Mouse (Mus musculus) liver, adult 2 months (tissue): ENCODE data around the gene Abhd16b.

Source experiments
- CTCF ChIP-seq: fragments of 200-500 bp; IDR thresholded peaks from 2 replicates; pipeline ENCODE4 v1.5.1; 2011; ENCODE audit warnings: low read depth, low read length, control low read depth
- POLR2A ChIP-seq: fragments of 200-500 bp; IDR thresholded peaks from 2 replicates; pipeline ENCODE4 v1.6.1; 2011; ENCODE audit warnings: low read length, control low read depth; ENCODE audit not compliant: insufficient read depth; ENCODE audit errors: extremely low read depth

- no peak for TF ChIP-seq CTCF
- no peak for TF ChIP-seq POLR2A
Observed at GRCm38 (mm10) chr2:181458411-181459152, 34.4 kb upstream of the Abhd16b start.
